Mouse (Mus musculus): Measurements from ENCODE around the gene Tagln. TPM values are rescaled to one million over a fixed set of nuclear protein-coding genes. Genes with fewer than 3 reads are reported as not detected.

The Tagln gene
- 323 and 328 TPM in 2 replicates for polyA plus RNA-seq (2012; rRNA removed)

DNA sequence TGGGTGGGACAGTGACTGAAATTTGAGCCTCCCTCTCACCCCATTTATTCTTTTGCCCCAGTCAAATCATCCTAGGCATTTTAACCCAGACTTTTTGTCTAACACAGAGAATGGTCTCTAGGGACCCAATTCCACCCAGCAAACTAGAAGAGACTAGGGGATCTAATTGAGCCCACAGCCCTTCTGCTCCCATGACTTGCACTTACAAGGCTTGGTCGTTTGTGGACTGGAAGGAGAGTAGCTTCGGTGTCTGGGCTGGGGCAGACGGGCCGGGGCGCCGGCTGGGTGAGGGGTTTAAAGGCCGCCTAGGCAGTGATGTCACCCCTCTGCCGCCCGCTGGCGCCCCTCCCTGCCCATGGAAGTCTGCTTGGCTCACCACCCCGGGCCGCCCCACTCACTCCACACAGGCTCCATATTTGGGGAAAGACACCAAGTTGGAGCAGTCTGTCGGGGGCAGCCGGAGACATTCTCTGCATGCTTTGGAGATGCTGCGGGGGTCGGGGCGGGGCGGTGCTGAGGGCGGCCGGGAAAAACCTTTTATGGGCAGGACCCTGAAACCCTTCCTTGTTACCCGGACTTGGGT is at the start of gene Tagln:
Gene Tagln, minus strand, starts transcription at position 431 of the 583 bp plus-strand sequence.
- Histone ChIP-seq H3K4me3 (ENCODE audit: low read depth, low read length) (peak within 1 kb of the TSS; percentile 40), H3K4me1 (ENCODE audit: control insufficient read depth, insufficient read depth, insufficient read length, low read length) (peaks cover 15% of the 10 kb centered on the region), H3K27me3 (ENCODE audit: control insufficient read depth, insufficient read depth, low read length) (no peaks in the 10 kb centered on the region), H3K27ac (ENCODE audit: insufficient read depth, low read depth, low read length) (peak within 1 kb of the TSS; percentile 66), H3K36me3 (ENCODE audit: control insufficient read depth, insufficient read depth, low read length) (peaks cover 30% of the 10 kb centered on the region)
- TF ChIP-seq POLR2A (IDR thresholded peaks at IDR 0.05; ENCODE audit: low read depth, low read length) (no peak), CTCF (IDR thresholded peaks at IDR 0.05; ENCODE audit: extremely low read depth, insufficient read length, insufficient replicate concordance, low read depth, low read length) (no peak)
- WGBS: 39% methylated on average over 21 of the region's 21 CpGs

- Histone ChIP-seq H3K27me3 (ENCODE audit: control insufficient read depth, insufficient read depth, low read length) (no peaks in the 10 kb centered on the region), H3K36me3 (ENCODE audit: control insufficient read depth, insufficient read depth, low read length) (no peaks in the 10 kb centered on the region), H3K27ac (ENCODE audit: insufficient read depth, low read depth, low read length) (peak overlapping the region; percentile 87), H3K4me3 (ENCODE audit: low read depth, low read length) (peak overlapping the region; percentile 93; the same call in 1 of the 2 replicates), H3K4me1 (ENCODE audit: control insufficient read depth, insufficient read depth, insufficient read length, low read length) (no peaks in the 10 kb centered on the region; the same call in 1 of the 2 replicates)
- TF ChIP-seq CTCF (IDR thresholded peaks at IDR 0.05; ENCODE audit: extremely low read depth, insufficient read length, insufficient replicate concordance, low read depth, low read length) (no peak), POLR2A (IDR thresholded peaks at IDR 0.05; ENCODE audit: low read depth, low read length) (no peak)
- 1% methylated on average over 4 of the region's 4 CpGs for WGBS
Observed at GRCm38 (mm10) chr9:45985229-45985567, 49.3 kb upstream of the Tagln start.

GRCm38 (mm10) chr9:45984409-45985228 is 48.8 kb upstream of the Tagln start:
- under 1% methylated on average over 72 of the region's 76 CpGs for WGBS
- Histone ChIP-seq H3K36me3 (ENCODE audit: control insufficient read depth, insufficient read depth, low read length) (no peaks in the 10 kb centered on the region), H3K27ac (ENCODE audit: insufficient read depth, low read depth, low read length) (peak overlapping the region; percentile 87), H3K27me3 (ENCODE audit: control insufficient read depth, insufficient read depth, low read length) (no peaks in the 10 kb centered on the region), H3K4me1 (ENCODE audit: control insufficient read depth, insufficient read depth, insufficient read length, low read length) (no peaks in the 10 kb centered on the region; the same call in 1 of the 2 replicates), H3K4me3 (ENCODE audit: low read depth, low read length) (peak overlapping the region; percentile 93)
- TF ChIP-seq POLR2A (IDR thresholded peaks at IDR 0.05; ENCODE audit: low read depth, low read length) (peak; percentile 50), CTCF (IDR thresholded peaks at IDR 0.05; ENCODE audit: extremely low read depth, insufficient read length, insufficient replicate concordance, low read depth, low read length) (no peak)

GRCm38 (mm10) chr9:45983676-45984408 is 48.0 kb upstream of the Tagln start:
- WGBS: under 1% methylated on average over 23 of the region's 23 CpGs
- TF ChIP-seq CTCF (IDR thresholded peaks at IDR 0.05; ENCODE audit: extremely low read depth, insufficient read length, insufficient replicate concordance, low read depth, low read length): no peak
- TF ChIP-seq POLR2A (IDR thresholded peaks at IDR 0.05; ENCODE audit: low read depth, low read length): no peak
- H3K27ac ChIP-seq (ENCODE audit: insufficient read depth, low read depth, low read length): peak overlapping the region; percentile 39
- peak overlapping the region; percentile 93 for H3K4me3 ChIP-seq (ENCODE audit: low read depth, low read length)
- H3K27me3 ChIP-seq (ENCODE audit: control insufficient read depth, insufficient read depth, low read length): no peaks in the 10 kb centered on the region
- H3K36me3 ChIP-seq (ENCODE audit: control insufficient read depth, insufficient read depth, low read length): no peaks in the 10 kb centered on the region
- no peaks in the 10 kb centered on the region; the same call in 1 of the 2 replicates for H3K4me1 ChIP-seq (ENCODE audit: control insufficient read depth, insufficient read depth, insufficient read length, low read length)

DNA sequence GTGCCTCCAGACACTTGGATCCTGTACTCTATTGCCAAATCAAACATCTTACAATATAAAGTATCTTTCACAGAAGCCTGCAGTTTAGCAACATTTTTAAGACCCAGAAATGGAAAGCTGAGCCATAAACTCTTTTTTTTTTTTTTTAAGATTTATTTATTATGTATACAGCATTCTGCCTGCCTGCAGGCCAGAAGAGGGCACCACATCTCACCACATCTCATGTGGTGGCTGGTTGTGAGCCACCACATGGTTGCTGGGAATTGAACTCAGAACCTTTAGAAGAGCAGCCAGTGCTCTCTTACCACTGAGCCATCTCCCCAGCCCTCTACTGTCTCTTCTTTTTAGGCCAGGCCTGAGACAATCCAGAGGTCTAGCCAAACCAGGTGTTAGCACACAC is 45.5 kb upstream of the Tagln start:
- TF ChIP-seq POLR2A (IDR thresholded peaks at IDR 0.05; ENCODE audit: low read depth, low read length) (no peak), CTCF (IDR thresholded peaks at IDR 0.05; ENCODE audit: extremely low read depth, insufficient read length, insufficient replicate concordance, low read depth, low read length) (no peak)
- Histone ChIP-seq H3K4me3 (ENCODE audit: low read depth, low read length) (no peak overlapping the region), H3K36me3 (ENCODE audit: control insufficient read depth, insufficient read depth, low read length) (peaks cover 6% of the 10 kb centered on the region), H3K27ac (ENCODE audit: insufficient read depth, low read depth, low read length) (no peak overlapping the region), H3K27me3 (ENCODE audit: control insufficient read depth, insufficient read depth, low read length) (no peaks in the 10 kb centered on the region), H3K4me1 (ENCODE audit: control insufficient read depth, insufficient read depth, insufficient read length, low read length) (no peaks in the 10 kb centered on the region; the same call in 1 of the 2 replicates)

- peaks cover 10% of the 10 kb centered on the region for H3K36me3 ChIP-seq (ENCODE audit: control insufficient read depth, insufficient read depth, low read length)
- 77% methylated on average over 1 of the region's 1 CpGs for WGBS
Observed at GRCm38 (mm10) chr9:45980611-45981010, 44.8 kb upstream of the Tagln start.

More at GRCm38 (mm10) chr9:45980611-45981010, 44.8 kb upstream of the Tagln start:
- no peaks in the 10 kb centered on the region for H3K27me3 ChIP-seq (ENCODE audit: control insufficient read depth, insufficient read depth, low read length)
- no peaks in the 10 kb centered on the region; the same call in 1 of the 2 replicates for H3K4me1 ChIP-seq (ENCODE audit: control insufficient read depth, insufficient read depth, insufficient read length, low read length)
- H3K4me3 ChIP-seq (ENCODE audit: low read depth, low read length): no peak overlapping the region
- no peak overlapping the region for H3K27ac ChIP-seq (ENCODE audit: insufficient read depth, low read depth, low read length)
- no peak for TF ChIP-seq POLR2A (IDR thresholded peaks at IDR 0.05; ENCODE audit: low read depth, low read length)
- no peak for TF ChIP-seq CTCF (IDR thresholded peaks at IDR 0.05; ENCODE audit: extremely low read depth, insufficient read length, insufficient replicate concordance, low read depth, low read length)
